Mouse (Mus musculus) ES-E14 (cell line): ENCODE measurements at regions not wholly inside any gene's neighbourhood (a gene's known extent, or its start where the extent isn't known, plus 50 kb on each side); places are given as distances from the start of the nearest gene placed in this dataset.
"Not testable (repeated sequence)": the region's sequence is repeated elsewhere in the genome, so short reads cannot be mapped to it uniquely, and the experiment has no call there.

Source experiments
- DNase-seq: peaks from one replicate; pipeline ENCODE4 v3.0.0-alpha.2; 2013; ENCODE audit warnings: low read depth, low spot score
- H3K27ac ChIP-seq: 2 replicates; pipeline ENCODE4 v1.5.1; 2012; ENCODE audit warnings: low read depth, mild to moderate bottlenecking, low read length, moderate library complexity, mixed read lengths; ENCODE audit not compliant: poor library complexity, insufficient read depth, severe bottlenecking
- H3K36me3 ChIP-seq: 2 replicates; pipeline ENCODE4 v1.6.1; 2012; ENCODE audit warnings: mild to moderate bottlenecking, low read length, moderate library complexity, mixed read lengths; ENCODE audit not compliant: control insufficient read depth, poor library complexity, insufficient read depth, severe bottlenecking
- H3K4me1 ChIP-seq, 2 experiments: fragments of 150-350 bp in 1 of 2; sonication (generic) in 1 of 2; 2 replicates each; pipeline ENCODE4 v1.6.1; 2012; ENCODE audit warnings: low read length in 2 of 2, mild to moderate bottlenecking in 1 of 2, mixed read lengths in 1 of 2; ENCODE audit not compliant: control insufficient read depth in 2 of 2, insufficient read depth in 2 of 2, poor library complexity in 1 of 2
- H3K4me3 ChIP-seq, 2 experiments: fragments of 150-350 bp in 1 of 2; sonication (generic) in 1 of 2; 2 replicates each; pipeline ENCODE4 v1.5.1; 2012; ENCODE audit warnings: low read length in 2 of 2, low read depth in 1 of 2, mild to moderate bottlenecking in 1 of 2, mixed read lengths in 1 of 2; ENCODE audit not compliant: insufficient read depth in 1 of 2, poor library complexity in 1 of 2, severe bottlenecking in 1 of 2
- H3K9ac ChIP-seq: 2 replicates; pipeline ENCODE4 v1.6.1; 2012; ENCODE audit warnings: low read depth, mild to moderate bottlenecking, low read length, mixed read lengths; ENCODE audit not compliant: poor library complexity, insufficient read depth, severe bottlenecking
- H3K9me3 ChIP-seq: fragments of 150-350 bp; sonication (generic); 2 replicates; pipeline ENCODE4 v1.6.1; 2012; ENCODE audit warnings: low read depth, mild to moderate bottlenecking, low read length; ENCODE audit not compliant: control insufficient read depth, insufficient read depth
- CHD2 ChIP-seq: IDR thresholded peaks from 2 replicates; pipeline ENCODE4 v1.6.1; 2014; ENCODE audit warnings: mild to moderate bottlenecking, low read depth, low read length, inconsistent platforms
- HCFC1 ChIP-seq: IDR thresholded peaks from 2 replicates; pipeline ENCODE4 v1.6.1; 2012; ENCODE audit warnings: low read length, inconsistent platforms, borderline replicate concordance; ENCODE audit not compliant: insufficient read depth
- MAFK ChIP-seq: IDR thresholded peaks from 2 replicates; pipeline ENCODE4 v1.6.1; 2014; ENCODE audit warnings: mild to moderate bottlenecking, low read depth, low read length, inconsistent platforms; ENCODE audit not compliant: insufficient read depth
- ZC3H11A ChIP-seq: IDR thresholded peaks from 2 replicates; pipeline ENCODE4 v1.6.1; 2012; ENCODE audit warnings: low read depth, mild to moderate bottlenecking, inconsistent platforms, low read length, borderline replicate concordance
- ZNF384 ChIP-seq: IDR thresholded peaks from 2 replicates; pipeline ENCODE4 v1.6.1; 2012; ENCODE audit warnings: low read depth, low read length, inconsistent platforms
- in situ Hi-C, 2 experiments: fragments of 600-800 bp; cut with MboI; formaldehyde crosslinking; loops; one replicate each; pipeline ENCODE4 v1.15.1; 2025; ENCODE audit warnings: low sequenced_read_pairs in 2 of 2, inconsistent platforms in 1 of 2; ENCODE audit not compliant: unreplicated experiment in 2 of 2

- no peak for TF ChIP-seq HCFC1
- peak; percentile 45; the same call in 1 of the 2 replicates for TF ChIP-seq ZC3H11A
- H3K9ac ChIP-seq, result no peak overlapping the region
Measured at GRCm38 (mm10) chr4:35310396-35310977, 84.5 kb upstream of the C9orf72 start.

GRCm38 (mm10) chr4:35308221-35308620 lies 82.2 kb upstream of the C9orf72 start:
- Histone ChIP-seq H3K27ac (no peak overlapping the region), H3K36me3 (no peaks in the 10 kb centered on the region), H3K4me3 (no peak overlapping the region), H3K9ac (no peak overlapping the region), H3K9me3 (no peaks in the 10 kb centered on the region), H3K4me1 (no peaks in the 10 kb centered on the region)
- no peak for DNase-seq
- TF ChIP-seq ZC3H11A (no peak; the same call in 1 of the 2 replicates), ZNF384 (no peak), MAFK (no peak), CHD2 (no peak), HCFC1 (no peak)
- in situ Hi-C loops, result no loop called here

More at GRCm38 (mm10) chr4:35310396-35310977, 84.5 kb upstream of the C9orf72 start:
- no peaks in the 10 kb centered on the region for H3K9me3 ChIP-seq
- in situ Hi-C loops, result no loop called here
- no peak overlapping the region for H3K4me3 ChIP-seq
- no peak overlapping the region for H3K27ac ChIP-seq
- DNase-seq, result peak; percentile 39
- no peaks in the 10 kb centered on the region for H3K36me3 ChIP-seq
- H3K4me1 ChIP-seq, result no peaks in the 10 kb centered on the region

GRCm38 (mm10) chr4:35305210-35305609 lies 79.2 kb upstream of the C9orf72 start:
- no peak overlapping the region for H3K4me3 ChIP-seq
- H3K27ac ChIP-seq, result no peak overlapping the region
- no peaks in the 10 kb centered on the region for H3K4me1 ChIP-seq
- H3K9me3 ChIP-seq, result no peaks in the 10 kb centered on the region
- no peak overlapping the region for H3K9ac ChIP-seq
- DNase-seq, result no peak
- H3K36me3 ChIP-seq, result no peaks in the 10 kb centered on the region
- TF ChIP-seq ZNF384 (no peak), MAFK (no peak), ZC3H11A (no peak), CHD2 (no peak), HCFC1 (no peak)
- in situ Hi-C loops, result no loop called here

GRCm38 (mm10) chr4:35300848-35301247 lies 74.9 kb upstream of the C9orf72 start:
- no peaks in the 10 kb centered on the region for H3K4me1 ChIP-seq
- DNase-seq, result no peak
- no peak overlapping the region for H3K27ac ChIP-seq
- H3K36me3 ChIP-seq, result no peaks in the 10 kb centered on the region
- in situ Hi-C loops, result no loop called here
- H3K9me3 ChIP-seq, result no peaks in the 10 kb centered on the region
- H3K4me3 ChIP-seq, result no peak overlapping the region
- TF ChIP-seq ZC3H11A (no peak), MAFK (no peak), HCFC1 (no peak), CHD2 (no peak), ZNF384 (no peak)
- H3K9ac ChIP-seq, result no peak overlapping the region

GRCm38 (mm10) chr4:35300374-35300773 lies 74.4 kb upstream of the C9orf72 start:
- H3K4me3 ChIP-seq, H3K27ac ChIP-seq, H3K36me3 ChIP-seq, DNase-seq, H3K9ac ChIP-seq, H3K4me1 ChIP-seq, H3K9me3 ChIP-seq, in situ Hi-C loops: not testable (repeated sequence)
